Mouse (Mus musculus) heart, postnatal 0 days (tissue): ENCODE data around the gene Stxbp3. TPM values are rescaled to one million over a fixed set of nuclear protein-coding genes. Genes with fewer than 3 reads are reported as not detected.
"Not testable (repeated sequence)": the region's sequence is repeated elsewhere in the genome, so short reads cannot be mapped to it uniquely, and the experiment has no call there.

Source experiments
- ATAC-seq: fragments of 200-750 bp; cut with Nextera tagmentation; 2 replicates; pipeline ENCODE4 v1.8.0; 2017; ENCODE audit warnings: low read depth, moderate number of reproducible peaks, moderate library complexity; ENCODE audit not compliant: insufficient read depth
- DNase-seq: peaks from one replicate; pipeline ENCODE4 v3.0.0-alpha.2; 2016; ENCODE audit warnings: low spot score
- H3K27ac ChIP-seq: fragments of 300-500 bp; sonication (generic); 2 replicates; pipeline ENCODE4 v1.5.1; 2014; ENCODE audit warnings: low read depth, mild to moderate bottlenecking
- H3K27me3 ChIP-seq: fragments of 300-500 bp; sonication (generic); 2 replicates; pipeline ENCODE4 v1.6.1; 2014; ENCODE audit warnings: low read length, mixed read lengths; ENCODE audit not compliant: control insufficient read depth, insufficient read depth
- H3K36me3 ChIP-seq: fragments of 300-500 bp; sonication (generic); replicated peaks from 2 replicates; pipeline ENCODE4 v1.6.1; 2014; ENCODE audit warnings: low read length, mixed read lengths; ENCODE audit not compliant: control insufficient read depth, insufficient read depth
- H3K4me1 ChIP-seq: fragments of 300-500 bp; sonication (generic); 2 replicates; pipeline ENCODE4 v1.6.1; 2014; ENCODE audit warnings: antibody characterized with exemption; ENCODE audit not compliant: control insufficient read depth, insufficient read depth
- H3K4me2 ChIP-seq: fragments of 300-500 bp; sonication (generic); 2 replicates; pipeline ENCODE4 v1.6.1; 2014; ENCODE audit warnings: low read depth, mild to moderate bottlenecking, low read length, moderate library complexity
- H3K4me3 ChIP-seq: fragments of 300-500 bp; sonication (generic); 2 replicates; pipeline ENCODE4 v1.5.1; 2014; ENCODE audit warnings: low read depth, low read length
- H3K9ac ChIP-seq: fragments of 300-500 bp; sonication (generic); replicated peaks from 2 replicates; pipeline ENCODE4 v1.6.1; 2014; ENCODE audit warnings: low read depth, low read length, mixed read lengths
- H3K9me3 ChIP-seq: fragments of 300-500 bp; sonication (generic); replicated peaks from 2 replicates; pipeline ENCODE4 v1.6.1; 2016; ENCODE audit warnings: low read length; ENCODE audit not compliant: control insufficient read depth
- CTCF ChIP-seq: IDR thresholded peaks from 2 replicates; pipeline ENCODE4 v1.5.1; 2016; ENCODE audit warnings: antibody characterized with exemption, control low read depth, low read depth
- EP300 ChIP-seq: IDR thresholded peaks from 2 replicates; pipeline ENCODE4 v1.6.1; 2016; ENCODE audit warnings: antibody characterized with exemption, low read depth
- WGBS: fragments of 180-500 bp; shearing (Covaris S2); extraction: QIAGEN DNeasy Blood & Tissue Kit; methylation state at CpG from one replicate; pipeline ENCODE4 v1.1.7; 2014; 5-methylcytosine and 5-hydroxymethylcytosine counted together
- polyA plus RNA-seq: library from polyadenylated mRNA; unstranded; fragments of >200 nt; fragmentation: Nextera tagmentation; extraction: Ambion mirVana; gene quantifications from 2 replicates; pipeline ENCODE4 v1.2.1, GENCODE M21; 2015
- total RNA-seq: library from RNA; depleted of rRNA; stranded (reverse); fragments of >200 nt; gene quantifications from 2 replicates; pipeline ENCODE4 v1.2.3, GENCODE M21; 2014; ENCODE audit warnings: low replicate concordance

Stxbp3 gene
- total and polyA plus RNA-seq, 2 experiments from 2014 or later, result 26.8 to 28.1 TPM

DNA sequence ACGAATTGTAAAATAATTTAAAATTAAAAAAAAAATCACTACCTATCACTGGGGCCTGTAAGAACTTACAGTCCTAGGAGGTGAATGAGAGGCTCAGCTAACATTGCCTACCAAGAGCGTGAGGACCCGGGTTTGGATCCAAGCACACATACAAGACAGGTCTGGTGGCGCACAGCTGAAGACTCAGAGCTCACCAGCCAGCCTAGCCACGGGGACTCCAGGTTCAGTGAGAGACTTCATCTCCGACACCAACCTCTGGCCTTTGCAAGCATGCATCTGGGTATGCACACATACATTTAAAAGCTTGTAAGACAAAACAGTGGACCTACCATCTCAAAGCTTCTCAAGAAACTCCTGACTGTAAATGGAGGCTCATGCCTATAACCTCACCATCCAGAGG lies 3.4 kb downstream of the Stxbp3 start:
- no peaks in the 10 kb centered on the region for H3K9me3 ChIP-seq
- no peaks in the 10 kb centered on the region for H3K27me3 ChIP-seq
- H3K4me1 ChIP-seq, result peaks cover 11% of the 10 kb centered on the region
- peaks cover 4% of the 10 kb centered on the region; the same call in 1 of the 2 replicates for H3K36me3 ChIP-seq
- DNase-seq (no peak), ATAC-seq (no peak)
- H3K9ac ChIP-seq, result no peak overlapping the region
- H3K27ac ChIP-seq, result no peak overlapping the region
- TF ChIP-seq EP300 (no peak), CTCF (no peak)
- 92% methylated on average over 6 of the region's 6 CpGs for WGBS
- H3K4me3 ChIP-seq, result no peak overlapping the region
- H3K4me2 ChIP-seq, result no peak overlapping the region

DNA sequence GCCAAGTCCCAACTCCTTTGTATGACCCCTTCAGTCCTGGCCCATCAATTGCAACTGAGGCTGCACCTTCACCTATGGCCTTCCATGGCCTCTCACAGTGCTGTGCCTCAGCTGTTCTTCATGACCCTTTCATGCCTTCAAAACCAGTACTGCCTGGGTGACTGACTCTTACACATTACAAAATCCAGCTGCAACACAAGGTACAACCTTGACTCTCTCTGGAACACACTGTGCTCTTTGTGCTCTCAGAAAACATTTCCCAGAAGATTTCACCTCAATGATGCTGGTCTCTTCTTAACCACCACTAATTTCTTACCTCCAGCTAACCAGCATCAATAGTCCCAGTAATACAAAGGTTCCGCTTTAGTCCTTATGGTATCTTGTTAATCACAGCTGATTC lies 6.6 kb downstream of the Stxbp3 start:
- H3K4me3 ChIP-seq, H3K36me3 ChIP-seq, H3K27ac ChIP-seq, H3K27me3 ChIP-seq, H3K9me3 ChIP-seq, H3K9ac ChIP-seq, DNase-seq, H3K4me2 ChIP-seq, ATAC-seq, H3K4me1 ChIP-seq: not testable (repeated sequence)
- 92% methylated on average over 1 of the region's 1 CpGs for WGBS

DNA sequence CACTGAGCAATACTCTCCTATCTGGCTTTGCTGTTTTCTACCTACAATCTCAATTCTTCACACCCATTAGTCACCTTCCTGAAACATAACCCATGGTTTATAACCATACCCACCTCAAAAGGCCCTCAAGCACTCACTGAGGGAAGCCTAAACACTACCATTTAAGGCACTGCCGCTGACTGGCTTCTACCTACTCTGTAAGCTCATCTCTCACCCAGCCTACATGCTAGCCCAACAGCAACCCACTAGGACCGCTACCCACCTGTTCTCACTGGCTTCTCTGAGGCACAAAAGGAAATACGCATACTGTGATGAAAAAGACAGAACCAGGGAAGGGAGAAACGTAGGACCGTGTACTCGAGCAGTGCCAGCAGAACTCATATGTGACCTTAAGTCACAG lies 8.6 kb downstream of the Stxbp3 start:
- H3K27ac ChIP-seq, result no peak overlapping the region
- H3K4me3 ChIP-seq, result no peak overlapping the region
- no peak overlapping the region for H3K9ac ChIP-seq
- H3K9me3 ChIP-seq, result no peaks in the 10 kb centered on the region
- WGBS, result 97% methylated on average over 6 of the region's 6 CpGs
- TF ChIP-seq EP300 (no peak), CTCF (no peak)
- H3K27me3 ChIP-seq, result no peaks in the 10 kb centered on the region
- H3K4me1 ChIP-seq, result no peaks in the 10 kb centered on the region; the same call in none of the 2 replicates
- DNase-seq (no peak), ATAC-seq (no peak)
- no peak overlapping the region for H3K4me2 ChIP-seq
- peaks cover 11% of the 10 kb centered on the region for H3K36me3 ChIP-seq

DNA sequence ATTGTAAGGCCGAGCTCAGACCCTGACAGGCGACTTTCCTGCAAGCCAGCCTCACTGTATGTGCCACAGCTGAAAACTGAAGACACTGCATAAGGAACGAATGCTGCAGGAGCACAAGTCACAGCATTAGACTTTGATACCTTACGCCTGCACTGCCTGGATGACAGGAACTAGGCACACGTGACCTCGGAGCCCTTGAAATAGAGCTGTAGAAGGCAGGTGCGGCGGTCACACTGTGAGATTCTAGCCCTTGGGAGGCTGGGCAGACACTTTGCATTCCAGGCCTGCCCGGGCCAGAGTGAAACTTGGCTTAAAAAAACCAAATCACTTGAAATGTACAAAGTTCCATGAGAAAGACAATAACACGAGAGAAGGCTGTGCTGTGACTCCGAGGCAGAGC lies 9.8 kb downstream of the Stxbp3 start:
- no peak for TF ChIP-seq CTCF
- DNase-seq (peak; percentile 31), ATAC-seq (peak; percentile 81)
- H3K27ac ChIP-seq, result peak overlapping the region; percentile 27
- H3K4me1 ChIP-seq, result no peaks in the 10 kb centered on the region; the same call in none of the 2 replicates
- no peaks in the 10 kb centered on the region for H3K9me3 ChIP-seq
- H3K27me3 ChIP-seq, result no peaks in the 10 kb centered on the region
- peaks cover 18% of the 10 kb centered on the region for H3K36me3 ChIP-seq
- H3K4me3 ChIP-seq, result no peak overlapping the region
- H3K9ac ChIP-seq, result no peak overlapping the region
- WGBS, result 55% methylated on average over 11 of the region's 11 CpGs
- H3K4me2 ChIP-seq, result peak overlapping the region; percentile 41; the same call in 1 of the 2 replicates

DNA sequence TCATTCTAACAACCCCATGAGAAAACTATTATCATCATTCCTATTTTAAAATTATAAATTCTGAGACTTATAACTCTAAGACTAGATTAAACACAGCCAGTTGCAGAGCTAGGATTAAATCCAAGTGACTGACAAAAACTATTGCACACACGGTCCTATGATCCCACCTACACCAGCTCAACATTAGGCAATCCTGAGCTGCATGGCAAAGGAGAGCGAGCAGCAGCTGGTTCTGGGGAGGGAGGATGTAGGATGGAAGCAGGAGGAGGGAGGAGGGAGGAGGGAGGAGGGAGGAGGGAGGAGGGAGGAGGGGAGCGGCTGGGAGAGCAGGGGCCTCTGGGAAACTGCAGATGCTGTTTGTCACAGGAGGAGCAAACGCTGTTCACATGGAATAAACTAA lies 24.7 kb downstream of the Stxbp3 start:
- Histone ChIP-seq H3K9ac (no peak overlapping the region), H3K27ac (no peak overlapping the region), H3K9me3 (no peaks in the 10 kb centered on the region), H3K4me2 (no peak overlapping the region), H3K4me3 (no peak overlapping the region), H3K4me1 (no peaks in the 10 kb centered on the region), H3K36me3 (peaks cover 40% of the 10 kb centered on the region), H3K27me3 (no peaks in the 10 kb centered on the region)
- WGBS, result 73% methylated on average over 4 of the region's 4 CpGs
- DNase-seq (no peak), ATAC-seq (no peak)
- no peak for TF ChIP-seq CTCF
- no peak for TF ChIP-seq EP300

GRCm38 (mm10) chr3:108810747-108811263 lies 29.5 kb downstream of the Stxbp3 start:
- H3K36me3 ChIP-seq, result peaks cover 37% of the 10 kb centered on the region
- ATAC-seq (no peak), DNase-seq (no peak)
- 0 out of 2 replicates have a peak, but pooled peaks cover 1% of the 10 kb centered on the region for H3K4me1 ChIP-seq
- no peaks in the 10 kb centered on the region for H3K27me3 ChIP-seq
- 49% methylated on average over 4 of the region's 4 CpGs for WGBS
- H3K4me2 ChIP-seq, result no peak overlapping the region
- no peak overlapping the region for H3K4me3 ChIP-seq
- H3K27ac ChIP-seq, result no peak overlapping the region
- no peak overlapping the region for H3K9ac ChIP-seq
- H3K9me3 ChIP-seq, result no peaks in the 10 kb centered on the region
- TF ChIP-seq CTCF (no peak), EP300 (no peak)
